27 mouse cellular contexts compared by ENCODE assay signal in the genomic region with DNA sequence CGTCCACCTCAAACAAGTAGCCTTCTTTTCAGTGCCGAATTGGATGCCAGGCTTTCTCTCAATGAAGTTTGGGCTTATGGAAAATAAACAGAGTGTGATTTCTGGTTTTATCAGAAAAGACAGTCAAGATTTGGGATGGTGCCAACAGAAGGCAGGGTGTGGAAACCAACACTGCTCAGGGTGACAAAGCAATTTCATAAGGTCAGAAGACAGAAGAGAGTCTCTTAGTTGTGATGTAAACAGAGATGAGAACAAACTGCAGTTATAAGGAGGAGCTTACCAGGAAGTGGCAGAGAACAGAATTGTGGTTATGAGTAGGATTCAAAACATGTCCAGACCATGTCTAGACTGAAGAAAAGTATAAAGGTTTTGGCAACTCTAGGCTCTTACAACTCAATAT.
DNase-seq lines count a peak whose midpoint lies in the region; ATAC-seq and TF ChIP-seq lines count a peak whose summit lies in the region.
"Had no signal": no experiment of that assay in that cellular context is flagged by ENCODE, and none has a peak within 500 bp of the region (broad histone marks: within the 10 kb centered on the region; RNA-seq: fewer than 3 reads in every experiment).

No protein-coding gene starts in this region.

- H3K9me3 ChIP-seq in heart, embryonic 12.5 days (replicated peaks), result no peaks in the 10 kb centered on the region
- no peaks in the 10 kb centered on the region for H3K9me3 ChIP-seq in MEL (replicated peaks; ENCODE audit: insufficient read depth, low read length)
- H3K9me3 ChIP-seq: embryonic facial prominence, embryonic 13.5 days; heart, embryonic 10.5 days; hindbrain, embryonic 10.5 days; neural tube, embryonic 13.5 days had no signal

- ATAC-seq in heart, embryonic 12.5 days (ENCODE audit: insufficient number of reproducible peaks, low FRiP score), result peak; percentile 89
- 0 out of 2 replicates have a peak, but pooled peaks have one; percentile 34 for ATAC-seq in erythroid progenitor cell, adult 5-6 weeks (replicated peaks; ENCODE audit: low FRiP score, poor library complexity, severe bottlenecking)
- ATAC-seq in megakaryocyte-erythroid progenitor cell, adult 5-6 weeks (replicated peaks; ENCODE audit: low FRiP score, low TSS enrichment, poor library complexity, severe bottlenecking), result peak; percentile 57
- ATAC-seq: hindbrain, postnatal 0 days; intestine, embryonic 16.5 days had no signal

- TF ChIP-seq EP300 in heart, adult 2 months (IDR thresholded peaks at IDR 0.05; ENCODE audit: insufficient read depth, low read depth, low read length), result no peak
- no peak for TF ChIP-seq EP300 in MEL (IDR thresholded peaks at IDR 0.05; ENCODE audit: low read depth in 1 of 2, low read length in 2 of 2)

- no peak for TF ChIP-seq CTCF in heart, adult 2 months (IDR thresholded peaks at IDR 0.05)
- no peak for TF ChIP-seq CTCF in MEL (IDR thresholded peaks at IDR 0.05 in 2 of 3, conservative IDR thresholded peaks at IDR 0.05 in 1 of 3; ENCODE audit: control insufficient read depth in 1 of 3, insufficient read depth in 1 of 3, low read depth in 2 of 3, low read length in 3 of 3, poor library complexity in 1 of 3, severe bottlenecking in 1 of 3)

- H3K4me1 ChIP-seq in heart, embryonic 12.5 days (replicated peaks), result no peaks in the 10 kb centered on the region
- H3K4me1 ChIP-seq in heart, adult 2 months (ENCODE audit: control insufficient read depth, insufficient read depth, low read length), result no peaks in the 10 kb centered on the region
- H3K4me1 ChIP-seq in MEL (ENCODE audit: control insufficient read depth in 1 of 2, insufficient read depth in 2 of 2, low read length in 2 of 2), result no peaks in the 10 kb centered on the region
- H3K4me1 ChIP-seq: embryonic facial prominence, embryonic 13.5 days; heart, embryonic 10.5 days; hindbrain, embryonic 10.5 days; megakaryocyte, embryonic 14.5 days; neural tube, embryonic 13.5 days had no signal

- H3K9ac ChIP-seq in heart, embryonic 12.5 days, result no peak overlapping the region
- H3K9ac ChIP-seq in heart, adult 2 months (ENCODE audit: low read depth, low read length), result no peak overlapping the region
- no peak overlapping the region for H3K9ac ChIP-seq in MEL (ENCODE audit: control insufficient read depth, low read depth, low read length, poor library complexity, severe bottlenecking)
- H3K9ac ChIP-seq: embryonic facial prominence, embryonic 13.5 days; neural tube, embryonic 13.5 days had no signal

- intact Hi-C loops in heart, adult 2 months (cut with DNase I), result no loop called here

- WGBS in heart, embryonic 12.5 days, result 59% methylated on average over 2 of the region's 2 CpGs
- 35% methylated on average over 2 of the region's 2 CpGs for WGBS in heart, adult 2 months

- TF ChIP-seq RAD21 in MEL (IDR thresholded peaks at IDR 0.05; ENCODE audit: low read depth, low read length), result no peak

- no peaks in the 10 kb centered on the region for H3K27me3 ChIP-seq in heart, embryonic 12.5 days (replicated peaks)
- H3K27me3 ChIP-seq in heart, adult 2 months (ENCODE audit: control insufficient read depth, insufficient read depth, low read length), result no peaks in the 10 kb centered on the region
- H3K27me3 ChIP-seq in MEL (ENCODE audit: control insufficient read depth in 1 of 2, insufficient read depth in 2 of 2, low read length in 2 of 2), result no peaks in the 10 kb centered on the region
- H3K27me3 ChIP-seq: embryonic facial prominence, embryonic 13.5 days; megakaryocyte, embryonic 14.5 days; neural tube, embryonic 13.5 days had no signal

- H3K27ac ChIP-seq in heart, embryonic 12.5 days (ENCODE audit: poor library complexity, severe bottlenecking), result no peak overlapping the region
- H3K27ac ChIP-seq in heart, adult 2 months, result no peak overlapping the region
- no peak overlapping the region for H3K27ac ChIP-seq in MEL (ENCODE audit: control insufficient read depth, low read depth, low read length)
- H3K27ac ChIP-seq: embryonic facial prominence, embryonic 13.5 days; heart, embryonic 10.5 days; hindbrain, embryonic 10.5 days; hindbrain, postnatal 0 days; neural tube, embryonic 13.5 days had no signal

- no peak for DNase-seq in heart, adult 2 months
- peak; percentile 12 for DNase-seq in MEL (ENCODE audit: low read depth, low spot score)
- no peak for DNase-seq in lung, adult 18-20 months
- DNase-seq in neural tube, embryonic 10.5 days (ENCODE audit: extremely low spot score, low spot score), result no peak
- DNase-seq: adrenal gland, postnatal 14 days; cerebellum, adult 11 months; cerebellum, adult 9-11 months; embryo, embryonic 11 days; heart, postnatal 10 days; kidney, adult 9 months; kidney, postnatal 14 days; lung, adult 2 months; lung, postnatal 14 days; midbrain, embryonic 14.5 days; retina, postnatal 1 day; right cerebral cortex, postnatal 25 days; spleen, adult 18-20 months had no signal

- no peaks in the 10 kb centered on the region for H3K79me2 ChIP-seq in heart, adult 2 months (replicated peaks; ENCODE audit: control insufficient read depth, insufficient read depth, low read length)
- no peaks in the 10 kb centered on the region for H3K79me2 ChIP-seq in MEL (ENCODE audit: control insufficient read depth, insufficient read depth, low read length, poor library complexity)

- H3K4me2 ChIP-seq in heart, embryonic 12.5 days, result no peak overlapping the region
- H3K4me2 ChIP-seq: embryonic facial prominence, embryonic 13.5 days; neural tube, embryonic 13.5 days had no signal

- no peaks in the 10 kb centered on the region for H3K36me3 ChIP-seq in heart, embryonic 12.5 days
- H3K36me3 ChIP-seq in heart, adult 2 months (ENCODE audit: control insufficient read depth, insufficient read depth, low read length), result no peaks in the 10 kb centered on the region
- no peaks in the 10 kb centered on the region for H3K36me3 ChIP-seq in MEL (ENCODE audit: control insufficient read depth in 1 of 2, insufficient read depth in 2 of 2, low read length in 2 of 2)
- H3K36me3 ChIP-seq: embryonic facial prominence, embryonic 13.5 days; heart, embryonic 10.5 days; hindbrain, embryonic 10.5 days; neural tube, embryonic 13.5 days had no signal

- no peak overlapping the region for H3K4me3 ChIP-seq in heart, embryonic 12.5 days
- no peak overlapping the region for H3K4me3 ChIP-seq in heart, adult 2 months
- no peak overlapping the region for H3K4me3 ChIP-seq in MEL (ENCODE audit: control insufficient read depth in 1 of 2, insufficient read depth in 1 of 2, low read depth in 2 of 2, low read length in 2 of 2)
- H3K4me3 ChIP-seq: embryonic facial prominence, embryonic 13.5 days; heart, embryonic 10.5 days; hindbrain, embryonic 10.5 days; megakaryocyte, embryonic 14.5 days; neural tube, embryonic 13.5 days had no signal

- no peak for TF ChIP-seq POLR2A in heart, adult 2 months (IDR thresholded peaks at IDR 0.05; ENCODE audit: insufficient read depth, low read depth, low read length)
- TF ChIP-seq POLR2A in MEL (IDR thresholded peaks at IDR 0.05; ENCODE audit: control insufficient read depth in 1 of 2, insufficient read depth in 1 of 2, low read depth in 1 of 2, low read length in 2 of 2, poor library complexity in 1 of 2), result no peak

TF ChIP-seq in MEL, 35 proteins besides CTCF, POLR2A, EP300 and RAD21:
- no peak for TF ChIP-seq HCFC1 (IDR thresholded peaks at IDR 0.05; ENCODE audit: low read depth, low read length)
- no peak for TF ChIP-seq E2F4 (IDR thresholded peaks at IDR 0.05; ENCODE audit: borderline replicate concordance, low read depth, low read length)
- no peak for TF ChIP-seq MAFK (IDR thresholded peaks at IDR 0.05; ENCODE audit: borderline replicate concordance, low read depth, low read length)
- TF ChIP-seq CHD1 (IDR thresholded peaks at IDR 0.05; ENCODE audit: low read depth, low read length), result no peak
- no peak for TF ChIP-seq ELF1 (IDR thresholded peaks at IDR 0.05; ENCODE audit: low read depth, low read length)
- no peak for TF ChIP-seq ZNF384 (IDR thresholded peaks at IDR 0.05; ENCODE audit: low read depth, low read length)
- no peak for TF ChIP-seq USF2 (IDR thresholded peaks at IDR 0.05; ENCODE audit: borderline replicate concordance in 1 of 2, insufficient read depth in 1 of 2, low read depth in 1 of 2, low read length in 2 of 2)
- no peak for TF ChIP-seq TCF12 (IDR thresholded peaks at IDR 0.05; ENCODE audit: low read depth, low read length)
- no peak for TF ChIP-seq USF1 (IDR thresholded peaks at IDR 0.05; ENCODE audit: low read depth, low read length)
- TF ChIP-seq MAZ (IDR thresholded peaks at IDR 0.05; ENCODE audit: low read depth, low read length), result no peak
- TF ChIP-seq MAX (IDR thresholded peaks at IDR 0.05; ENCODE audit: low read length), result no peak
- no peak for TF ChIP-seq TBP (IDR thresholded peaks at IDR 0.05; ENCODE audit: low read depth, low read length)
- TF ChIP-seq KAT2A (conservative IDR thresholded peaks at IDR 0.05; ENCODE audit: low read depth, low read length), result no peak
- no peak for TF ChIP-seq MEF2A (IDR thresholded peaks at IDR 0.05; ENCODE audit: extremely low read depth, insufficient replicate concordance, low read depth, low read length, poor library complexity, severe bottlenecking)
- no peak for TF ChIP-seq GATA1 (IDR thresholded peaks at IDR 0.05; ENCODE audit: low read depth, low read length)
- no peak for TF ChIP-seq TAL1 (IDR thresholded peaks at IDR 0.05; ENCODE audit: low read length)

Comparison
In these comparisons a context has a peak if more than half of its experiments do, and no peak if none do; other contexts are left out.
1. ATAC-seq: peak in every context shown above with its lines; median percentile 89 in heart, embryonic 12.5 days; 57 in megakaryocyte-erythroid progenitor cell, adult 5-6 weeks; 34 in erythroid progenitor cell, adult 5-6 weeks.